Mouse (Mus musculus) brain, embryonic 14.5 days (tissue): ENCODE data around the gene Gm45808.

Source experiments
- CTCF ChIP-seq: fragments of 200-500 bp; IDR thresholded peaks from 2 replicates; pipeline ENCODE4 v1.5.1; 2012; ENCODE audit warnings: inconsistent platforms, mild to moderate bottlenecking, moderate library complexity, borderline replicate concordance; ENCODE audit not compliant: insufficient read depth, insufficient read length; ENCODE audit errors: extremely low read depth
- POLR2A ChIP-seq: fragments of 200-500 bp; IDR thresholded peaks from 2 replicates; pipeline ENCODE4 v1.6.1; 2012; ENCODE audit warnings: mild to moderate bottlenecking, inconsistent platforms, borderline replicate concordance; ENCODE audit not compliant: poor library complexity, insufficient read depth, insufficient read length, severe bottlenecking; ENCODE audit errors: extremely low read depth

DNA sequence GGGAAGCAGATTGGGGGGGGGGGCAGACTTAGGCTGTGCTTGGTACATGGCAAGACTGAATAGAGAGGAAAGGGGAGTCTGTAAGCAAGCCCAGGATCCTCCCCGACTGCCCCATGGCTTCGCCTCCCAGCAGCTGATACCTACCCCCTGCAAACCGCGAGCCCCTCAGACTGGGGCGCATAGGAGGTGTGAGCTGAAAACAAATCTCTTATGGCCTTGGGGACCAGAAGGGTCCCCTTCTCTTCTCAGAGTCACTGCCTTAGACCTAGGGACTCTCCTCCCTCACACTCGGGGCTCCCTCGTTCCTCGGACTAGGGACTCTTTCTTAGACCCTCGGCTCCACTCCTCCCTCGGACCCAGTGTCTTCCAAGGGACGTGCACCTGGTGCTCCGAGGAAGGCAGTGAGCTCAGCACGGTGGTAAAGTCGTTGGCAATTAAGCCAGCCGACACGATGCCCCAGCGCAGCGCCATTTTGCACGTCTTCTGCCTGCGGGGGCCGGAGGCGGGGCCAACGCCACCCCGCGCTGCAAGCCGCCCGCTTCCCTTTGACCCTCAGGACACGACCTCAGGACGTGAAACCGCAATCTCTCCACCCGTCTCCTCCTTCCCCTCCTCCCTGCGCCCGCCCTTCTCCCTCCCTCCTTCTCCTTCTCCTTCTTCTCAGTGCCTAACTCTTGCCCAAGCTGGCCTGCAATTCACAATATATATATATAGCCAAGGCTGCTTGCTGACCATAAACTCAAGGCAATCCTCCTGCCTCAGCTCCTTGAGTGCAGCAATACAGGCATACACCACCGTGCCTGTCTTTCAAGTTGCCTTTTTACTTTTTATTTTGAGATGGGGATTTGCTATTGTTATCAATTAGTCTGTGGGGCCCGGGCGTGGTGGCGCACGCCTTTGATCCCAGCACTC, 1.9 kb upstream of the Gm45808 start, which contains the start of gene Dhdh:
- TF ChIP-seq POLR2A (no peak), CTCF (no peak)
